Mouse (Mus musculus) ES-Bruce4 (cell line): ENCODE measurements around the gene Hist1h2ag.

Experiments used
- CTCF ChIP-seq: IDR thresholded peaks from one replicate; pipeline ENCODE4 v1.8.1; 2011; ENCODE audit warnings: low read depth, low read length
- EP300 ChIP-seq: IDR thresholded peaks from 2 replicates; pipeline ENCODE4 v1.6.1; 2011; ENCODE audit warnings: low read depth, low read length; ENCODE audit not compliant: insufficient read depth
- POLR2A ChIP-seq: IDR thresholded peaks from one replicate; pipeline ENCODE4 v1.8.1; 2011; ENCODE audit warnings: low read length; ENCODE audit not compliant: insufficient read depth

- no peak for TF ChIP-seq EP300
- TF ChIP-seq CTCF = no peak
- TF ChIP-seq POLR2A = no peak
Measured at GRCm38 (mm10) chr13:22043503-22044431, 1.0 kb upstream of the Hist1h2ag start.
